Mouse (Mus musculus): Measurements from ENCODE around the gene Hist3h2ba. TPM values are rescaled to one million over a fixed set of nuclear protein-coding genes. Genes with fewer than 3 reads are reported as not detected.
"Not testable (repeated sequence)": the region's sequence is repeated elsewhere in the genome, so short reads cannot be mapped to it uniquely, and the experiment has no call there.

Gene Hist3h2ba
- total RNA-seq, 1 experiment from 2014 or later = 9.6 TPM

GRCm38 (mm10) chr11:58938322-58939087, 10.2 kb upstream of the Hist3h2ba start, which contains the start of gene Rnf187:
Gene Rnf187 (minus strand): TSS chr11:58938916.
- peak; percentile 92 for DNase-seq

- DNase-seq = no peak
Measured at GRCm38 (mm10) chr11:58939088-58939439, 9.7 kb upstream of the Hist3h2ba start.

GRCm38 (mm10) chr11:58944136-58944535, 4.6 kb upstream of the Hist3h2ba start:
- DNase-seq = no peak

- no peak for DNase-seq
Measured at GRCm38 (mm10) chr11:58947306-58947705, 1.4 kb upstream of the Hist3h2ba start.

GRCm38 (mm10) chr11:58947798-58948528, 757 bp upstream of the Hist3h2ba start:
- no peak for DNase-seq

GRCm38 (mm10) chr11:58949480-58950431, 1.0 kb downstream of the Hist3h2ba start:
- no peak for DNase-seq

- DNase-seq = no peak
Measured at GRCm38 (mm10) chr11:58951210-58951609, 2.5 kb downstream of the Hist3h2ba start.

GRCm38 (mm10) chr11:58953351-58954169, 4.8 kb downstream of the Hist3h2ba start:
- no peak for DNase-seq

- not testable (repeated sequence) for DNase-seq
Measured at GRCm38 (mm10) chr11:58954170-58954419, 5.4 kb downstream of the Hist3h2ba start.

GRCm38 (mm10) chr11:58954420-58955142, 5.9 kb downstream of the Hist3h2ba start, which contains the start of the genes Hist3h2a and Trim17:
Gene Hist3h2a (plus strand): TSS chr11:58954685.
Gene Trim17 (plus strand): TSS chr11:58954685.
- peak; percentile 72 for DNase-seq

- no peak for DNase-seq
Measured at GRCm38 (mm10) chr11:58955143-58955867, 6.6 kb downstream of the Hist3h2ba start.

- DNase-seq = no peak
Measured at GRCm38 (mm10) chr11:58955868-58956257, 7.1 kb downstream of the Hist3h2ba start.

GRCm38 (mm10) chr11:58957226-58957914, 8.7 kb downstream of the Hist3h2ba start:
- DNase-seq = no peak

GRCm38 (mm10) chr11:58958536-58958935, 9.8 kb downstream of the Hist3h2ba start:
- no peak for DNase-seq

GRCm38 (mm10) chr11:58959186-58959825, 10.6 kb downstream of the Hist3h2ba start:
- DNase-seq = no peak

- peak; percentile 81 for DNase-seq
Measured at GRCm38 (mm10) chr11:58959921-58960465, 11.3 kb downstream of the Hist3h2ba start.

- no peak for DNase-seq
Measured at GRCm38 (mm10) chr11:58961364-58962177, 12.9 kb downstream of the Hist3h2ba start.

- DNase-seq = peak; percentile 51
Measured at GRCm38 (mm10) chr11:58963543-58963942, 14.8 kb downstream of the Hist3h2ba start.

Data from adrenal gland, postnatal 25 days (tissue).